Mouse (Mus musculus): Measurements from ENCODE around the gene Srp9. TPM values are rescaled to one million over a fixed set of nuclear protein-coding genes. Genes with fewer than 3 reads are reported as not detected.

Gene Srp9
- total RNA-seq, 4 experiments from 2014 or later, result 59.2 to 68.1 (median 65.4) TPM

DNA sequence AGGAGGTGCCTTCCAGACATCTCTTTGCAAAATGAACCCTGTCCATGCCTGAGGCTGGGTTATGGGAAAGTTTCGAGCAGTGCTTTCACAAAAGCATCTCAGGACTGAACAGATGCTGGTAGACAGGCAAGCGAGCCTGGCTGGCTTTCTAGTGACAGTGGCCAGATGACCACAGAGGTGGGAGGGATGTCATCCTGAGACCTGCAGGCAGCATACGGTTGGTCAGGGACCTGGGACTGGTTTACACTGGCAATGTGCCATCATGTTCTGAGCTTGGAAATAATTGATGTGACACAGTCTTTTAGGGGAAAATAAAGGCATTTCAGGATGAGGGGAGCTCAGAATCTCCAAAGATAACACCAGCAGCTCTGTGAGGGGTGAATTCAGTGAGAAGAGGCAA, 19.5 kb upstream of the Srp9 start:
- DNase-seq (ENCODE audit: low spot score in 2 of 2), result no peak

DNA sequence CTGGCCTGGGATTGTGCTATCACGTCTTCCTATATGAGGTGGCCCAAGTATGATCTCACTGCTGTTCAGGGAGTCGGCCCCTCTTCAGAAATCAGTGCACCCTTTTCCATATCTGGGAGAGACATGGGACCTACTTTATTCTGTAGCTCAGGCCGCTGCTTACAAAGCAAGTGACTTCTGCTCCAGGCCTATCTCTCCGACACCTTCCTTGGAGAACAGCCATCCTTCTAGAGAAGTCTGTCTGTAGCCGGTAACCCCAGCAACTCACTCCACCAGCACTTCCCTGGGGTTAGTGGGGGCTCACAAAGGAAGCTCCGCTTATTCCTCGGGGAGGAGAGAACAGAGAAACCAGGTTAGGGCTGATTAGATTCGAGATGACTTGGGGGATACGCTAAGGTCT, 17.3 kb upstream of the Srp9 start:
- DNase-seq (ENCODE audit: low spot score in 2 of 2), result no peak

DNA sequence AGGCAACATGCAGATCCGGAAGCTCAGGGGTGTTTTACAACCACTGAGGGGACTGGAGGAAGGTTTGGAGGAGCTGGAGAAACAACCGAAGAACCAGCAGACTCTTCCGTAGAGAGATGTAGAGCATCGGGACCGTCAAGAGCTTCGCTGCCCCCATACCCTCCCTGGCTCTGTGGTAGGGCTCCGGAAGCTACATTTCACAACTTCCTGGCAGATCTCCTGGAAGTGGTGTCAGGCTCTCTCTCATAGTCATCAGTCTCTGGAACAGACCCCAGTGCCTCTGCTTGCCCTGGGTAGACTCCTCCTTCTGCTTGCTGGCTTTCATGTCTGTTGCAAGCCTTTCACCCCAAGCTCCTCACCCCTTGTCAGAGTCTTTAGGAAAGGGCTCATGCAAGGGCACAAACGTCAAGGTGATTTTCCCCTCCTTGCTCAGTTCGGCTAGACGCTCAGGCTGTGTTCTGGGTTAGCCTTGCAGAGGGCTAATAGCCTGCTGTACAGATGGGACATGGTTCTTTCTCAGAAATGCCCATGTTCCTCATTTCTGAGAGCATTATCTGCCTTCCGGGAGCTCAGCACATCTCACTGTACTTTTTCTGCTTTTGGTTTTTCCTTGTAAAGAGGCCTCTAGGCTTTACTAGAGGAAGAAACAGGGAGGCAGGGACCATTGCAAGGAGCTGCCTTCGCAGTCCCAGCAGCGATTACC, 16.0 kb upstream of the Srp9 start:
- no peak for DNase-seq (ENCODE audit: low spot score in 2 of 2)

DNA sequence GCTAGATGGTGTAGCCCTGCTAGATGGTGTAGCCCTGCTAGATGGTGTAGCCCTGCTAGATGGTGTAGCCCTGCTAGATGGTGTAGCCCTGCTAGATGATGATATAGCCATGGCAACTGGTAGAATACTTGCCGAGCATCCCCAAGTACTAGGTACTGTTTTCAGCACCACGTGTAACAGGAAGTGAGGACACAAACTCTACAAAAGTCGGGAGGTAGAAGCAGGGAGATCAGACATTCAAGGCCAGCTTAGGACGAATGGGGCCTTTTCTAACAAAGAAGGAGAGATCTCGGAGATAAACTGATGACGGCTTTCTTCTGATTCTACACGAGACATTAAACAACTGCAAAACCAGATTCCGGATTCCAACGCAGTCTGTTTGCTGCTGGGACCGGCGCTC, 14.4 kb upstream of the Srp9 start:
- DNase-seq (ENCODE audit: low spot score in 2 of 2), result no peak

DNA sequence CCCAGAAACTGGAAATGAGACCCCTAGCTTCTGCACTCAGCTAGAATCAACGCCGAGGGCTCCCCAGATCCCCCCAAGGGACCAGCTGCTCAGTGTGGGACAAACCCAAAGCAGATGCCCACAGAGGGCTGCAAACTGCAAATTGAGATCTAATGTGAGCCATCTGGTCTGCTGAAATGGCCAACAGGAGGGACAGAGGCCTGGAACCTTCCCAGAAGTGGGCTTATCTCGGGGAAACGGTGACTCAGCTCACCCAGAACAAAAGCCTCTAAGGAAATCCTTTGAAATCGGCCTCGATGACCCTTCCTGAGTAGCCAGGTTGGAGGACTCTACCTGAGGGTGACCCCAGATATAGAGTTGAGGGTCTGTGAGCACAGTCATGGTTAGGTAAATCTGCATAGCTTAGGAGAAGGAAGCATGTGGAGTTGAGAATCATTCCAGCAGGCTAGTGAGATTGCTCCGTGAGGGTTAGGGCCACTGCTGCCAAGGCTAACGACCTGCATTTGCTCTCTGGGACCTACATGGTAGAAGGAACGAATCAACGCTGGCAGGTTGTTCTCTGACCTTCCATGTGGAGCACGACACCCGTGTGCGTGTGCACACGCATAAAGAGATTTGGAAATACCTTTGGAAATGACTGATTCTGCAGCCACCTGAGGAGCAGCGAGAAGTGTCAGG, 13.7 kb upstream of the Srp9 start:
- DNase-seq (ENCODE audit: low spot score in 2 of 2), result no peak

DNA sequence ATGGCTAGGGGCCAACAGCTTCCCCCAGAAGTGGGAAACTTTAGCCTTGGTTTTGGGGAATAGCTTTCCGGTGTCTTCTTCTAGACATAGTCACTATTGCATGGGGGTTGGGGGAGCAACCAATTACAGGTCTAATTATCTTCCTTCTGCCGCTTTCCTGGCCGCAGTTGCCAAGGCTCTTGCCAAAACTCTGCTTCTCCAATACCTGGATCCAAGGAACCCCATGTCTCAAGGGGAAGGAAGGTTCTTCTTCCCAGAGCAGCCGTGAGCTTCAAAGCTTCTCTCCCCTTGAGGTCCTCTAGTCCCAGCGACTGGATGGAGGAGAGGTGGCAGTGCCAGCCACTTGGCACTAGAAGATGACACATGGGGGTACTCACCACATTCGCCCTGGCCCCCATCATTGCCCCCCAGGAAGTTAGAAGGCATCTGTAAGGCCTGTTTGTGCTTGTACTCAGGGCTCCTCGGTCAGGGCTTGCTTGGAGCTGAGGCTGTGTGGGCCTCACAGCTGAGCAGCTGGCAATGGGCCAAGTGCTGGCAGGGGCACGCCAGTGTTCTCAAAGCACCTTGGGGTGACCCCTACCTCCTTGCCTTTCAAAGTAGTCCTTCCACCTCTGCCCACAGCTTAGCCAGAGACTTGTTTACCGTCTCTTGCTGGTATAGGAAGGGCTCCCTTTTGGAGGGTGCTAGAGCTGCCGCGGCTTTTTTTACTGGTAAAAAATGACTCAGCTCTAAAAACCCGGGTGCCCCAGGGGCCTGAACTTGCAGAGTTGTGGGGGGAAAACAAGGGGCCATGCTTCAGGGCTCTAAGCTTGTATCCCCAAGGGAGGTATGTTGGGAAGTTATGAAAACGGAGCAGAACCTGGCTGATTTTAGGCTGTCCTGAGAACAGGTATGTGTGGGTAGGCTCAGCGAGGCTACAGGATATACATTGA, 12.9 kb upstream of the Srp9 start:
- no peak for DNase-seq (ENCODE audit: low spot score in 2 of 2)

GRCm38 (mm10) chr1:182112385-182112784, 12.2 kb upstream of the Srp9 start:
- DNase-seq (ENCODE audit: low spot score in 2 of 2), result no peak

- DNase-seq (ENCODE audit: low spot score in 2 of 2), result no peak
Observed at GRCm38 (mm10) chr1:182113131-182113530, 11.4 kb upstream of the Srp9 start.

DNA sequence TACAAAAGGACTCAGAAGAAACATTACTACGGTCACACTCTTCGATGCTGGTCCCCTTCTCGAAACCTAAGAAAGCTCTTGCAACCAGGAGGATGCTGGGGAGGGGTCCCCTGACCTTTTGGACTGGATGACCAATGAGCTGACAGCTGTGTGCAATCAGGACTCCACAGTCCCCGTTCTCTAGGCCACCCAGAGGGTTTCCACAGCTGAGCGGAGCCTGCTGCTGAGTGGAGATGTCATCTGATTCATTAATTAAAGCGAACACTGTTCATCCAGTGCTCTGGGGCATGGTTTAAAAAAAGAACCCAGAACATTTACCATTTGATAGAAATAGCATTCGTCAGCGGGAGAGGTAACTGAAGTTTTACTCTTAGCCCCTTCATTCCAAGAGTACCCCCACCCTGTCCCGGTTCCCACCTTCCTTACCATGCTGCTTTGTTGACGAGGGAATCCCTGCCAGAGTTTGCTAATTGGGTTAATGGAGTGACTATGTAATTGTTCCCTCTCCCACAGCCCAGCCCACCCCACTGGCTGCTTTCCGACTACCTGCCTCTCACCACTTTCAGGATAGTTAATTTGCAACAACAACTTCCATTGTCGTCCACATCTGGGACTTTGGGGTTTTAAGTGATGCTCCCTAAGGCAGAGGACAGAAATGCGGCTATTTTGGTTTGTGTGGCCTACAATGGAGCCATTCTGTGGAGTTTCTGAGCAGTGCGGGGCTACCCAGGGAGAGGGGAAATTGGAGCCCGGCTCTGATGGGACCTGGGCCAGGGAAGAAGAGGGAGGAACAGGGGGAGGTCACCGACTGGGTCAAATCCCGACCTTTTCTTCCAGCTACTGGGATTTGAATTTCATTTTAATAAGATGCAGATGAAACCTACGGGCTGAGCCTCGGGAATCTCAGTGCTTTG, 10.7 kb upstream of the Srp9 start:
- DNase-seq (ENCODE audit: low spot score in 2 of 2), result no peak

GRCm38 (mm10) chr1:182115197-182115596, 9.3 kb upstream of the Srp9 start:
- DNase-seq (ENCODE audit: low spot score in 2 of 2), result no peak

- DNase-seq (ENCODE audit: low spot score in 2 of 2), result no peak
Observed at GRCm38 (mm10) chr1:182115651-182116408, 8.7 kb upstream of the Srp9 start.

DNA sequence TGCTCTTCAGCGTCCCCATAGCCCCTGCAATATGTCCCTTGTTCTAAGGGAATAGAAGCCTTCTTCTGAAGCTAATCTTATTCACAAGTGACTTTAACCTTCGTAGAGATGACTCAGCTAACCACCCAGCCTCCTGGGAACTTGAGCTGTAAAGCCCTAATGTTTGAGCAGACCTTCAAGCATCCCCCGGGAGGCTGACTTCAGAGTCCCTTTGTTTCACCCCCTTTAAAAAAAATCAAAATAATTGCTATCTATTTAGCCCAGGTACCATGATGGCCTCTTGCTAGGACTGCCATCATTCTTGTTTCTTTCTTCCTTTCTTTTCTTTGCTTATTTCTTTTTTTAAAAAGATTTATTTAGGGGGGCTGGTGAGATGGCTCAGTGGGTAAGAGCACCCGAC, 2.1 kb upstream of the Srp9 start:
- DNase-seq (ENCODE audit: low spot score in 2 of 2), result no peak

DNA sequence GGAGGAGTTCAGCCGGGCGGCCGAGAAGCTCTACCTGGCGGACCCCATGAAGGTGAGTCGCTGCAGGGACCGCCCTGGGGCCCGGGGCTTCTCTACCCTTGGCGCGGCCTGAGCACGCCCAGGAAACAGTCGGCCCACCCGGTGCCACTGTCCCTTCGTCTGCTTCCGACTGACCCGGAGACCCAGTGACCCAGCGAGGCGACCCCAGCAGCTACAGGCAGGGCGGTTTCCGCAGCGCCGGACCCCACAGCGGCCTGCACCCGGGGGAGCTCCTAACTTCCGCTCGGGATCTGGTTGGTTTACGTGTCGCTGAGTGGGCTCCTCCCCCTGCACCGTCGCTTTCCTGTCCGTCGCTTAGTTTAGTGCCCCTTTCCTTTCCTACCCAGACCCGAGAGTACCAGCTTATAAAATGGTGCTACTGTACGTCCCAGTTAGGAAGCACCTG, 409 bp downstream of the Srp9 start:
- DNase-seq (ENCODE audit: low spot score in 2 of 2), result peak; percentile 64 to 77

- no peak for DNase-seq (ENCODE audit: low spot score in 2 of 2)
Observed at GRCm38 (mm10) chr1:182130830-182131229, 6.3 kb downstream of the Srp9 start.

GRCm38 (mm10) chr1:182137204-182138125, 12.9 kb downstream of the Srp9 start:
- no peak for DNase-seq (ENCODE audit: low spot score in 2 of 2)

GRCm38 (mm10) chr1:182138172-182138571, 13.6 kb downstream of the Srp9 start:
- DNase-seq (ENCODE audit: low spot score in 2 of 2), result no peak

DNA sequence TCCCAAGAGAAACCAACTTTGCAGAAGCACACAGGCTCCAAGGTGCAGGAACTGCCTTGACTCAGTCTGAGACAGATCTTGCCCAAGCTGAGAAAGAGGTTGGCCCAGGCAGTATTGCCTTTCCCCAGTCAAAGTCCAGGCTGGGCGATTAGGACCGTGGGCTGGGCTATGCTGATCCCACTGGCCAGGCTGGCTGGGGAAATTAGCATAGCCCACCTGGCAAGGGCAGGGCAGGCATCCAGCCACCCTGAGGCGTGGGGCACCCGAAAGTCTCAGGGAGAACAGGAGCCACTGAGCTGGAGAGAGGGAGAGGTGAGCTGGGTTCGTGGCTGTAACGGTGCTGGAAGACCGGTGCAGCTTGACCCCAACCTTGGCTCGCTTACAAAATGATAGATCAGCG, 15.4 kb downstream of the Srp9 start:
- no peak for DNase-seq (ENCODE audit: low spot score in 2 of 2)

- peak; percentile 44 to 87 for DNase-seq (ENCODE audit: low spot score in 2 of 2)
Observed at GRCm38 (mm10) chr1:182140370-182140769, 15.8 kb downstream of the Srp9 start.

GRCm38 (mm10) chr1:182142725-182143124, 18.2 kb downstream of the Srp9 start:
- DNase-seq (ENCODE audit: low spot score in 2 of 2), result no peak

Data from layer of hippocampus, adult 8-10 months (tissue).